Mouse (Mus musculus): ENCODE data around the gene Cyfip2. TPM values are rescaled to one million over a fixed set of nuclear protein-coding genes. Genes with fewer than 3 reads are reported as not detected.

The Cyfip2 gene
- polyA plus RNA-seq, 1 experiment from 2014 or later, result 6.1 TPM

- Histone ChIP-seq H3K4me2 (ENCODE audit: low read depth, low read length) (peak overlapping the region; percentile 78), H3K9ac (replicated peaks) (0 out of 2 replicates have a peak overlapping the region, but pooled peaks have one; percentile 11), H3K27ac (ENCODE audit: low read depth) (peak overlapping the region; percentile 66; the same call in 1 of the 2 replicates), H3K4me1 (ENCODE audit: insufficient read depth) (peaks cover 30% of the 10 kb centered on the region), H3K9me3 (ENCODE audit: low read length) (no peaks in the 10 kb centered on the region), H3K36me3 (replicated peaks; ENCODE audit: insufficient read depth, low read length) (no peaks in the 10 kb centered on the region; the same call in 1 of the 2 replicates), H3K27me3 (ENCODE audit: insufficient read depth, low read length) (0 out of 2 replicates have a peak, but pooled peaks cover 5% of the 10 kb centered on the region), H3K4me3 (ENCODE audit: low read depth, low read length) (peak overlapping the region; percentile 69)
- WGBS (ENCODE audit: insufficient replicate concordance), result 48% methylated on average over 10 of the region's 10 CpGs
- no peak for DNase-seq
- TF ChIP-seq CTCF (IDR thresholded peaks at IDR 0.05; ENCODE audit: low read depth) (no peak), EP300 (IDR thresholded peaks at IDR 0.05; ENCODE audit: low read depth) (no peak)
- ATAC-seq, result no peak
These were observed 2.7 kb downstream of the Cyfip2 start for GRCm38 (mm10) chr11:46309808-46310555.

GRCm38 (mm10) chr11:46309111-46309741, 3.4 kb downstream of the Cyfip2 start:
- Histone ChIP-seq H3K4me2 (ENCODE audit: low read depth, low read length) (peak overlapping the region; percentile 78), H3K27ac (ENCODE audit: low read depth) (no peak overlapping the region; the same call in 1 of the 2 replicates), H3K9ac (replicated peaks) (0 out of 2 replicates have a peak overlapping the region, but pooled peaks have one; percentile 7), H3K4me3 (ENCODE audit: low read depth, low read length) (0 out of 2 replicates have a peak overlapping the region, but pooled peaks have one; percentile 69), H3K9me3 (ENCODE audit: low read length) (no peaks in the 10 kb centered on the region), H3K27me3 (ENCODE audit: insufficient read depth, low read length) (0 out of 2 replicates have a peak, but pooled peaks cover 5% of the 10 kb centered on the region), H3K4me1 (ENCODE audit: insufficient read depth) (peaks cover 30% of the 10 kb centered on the region), H3K36me3 (replicated peaks; ENCODE audit: insufficient read depth, low read length) (no peaks in the 10 kb centered on the region; the same call in 1 of the 2 replicates)
- TF ChIP-seq CTCF (IDR thresholded peaks at IDR 0.05; ENCODE audit: low read depth), result no peak
- TF ChIP-seq EP300 (IDR thresholded peaks at IDR 0.05; ENCODE audit: low read depth), result no peak
- DNase-seq (no peak), ATAC-seq (no peak)
- 76% methylated on average over 20 of the region's 20 CpGs for WGBS (ENCODE audit: insufficient replicate concordance)

DNA sequence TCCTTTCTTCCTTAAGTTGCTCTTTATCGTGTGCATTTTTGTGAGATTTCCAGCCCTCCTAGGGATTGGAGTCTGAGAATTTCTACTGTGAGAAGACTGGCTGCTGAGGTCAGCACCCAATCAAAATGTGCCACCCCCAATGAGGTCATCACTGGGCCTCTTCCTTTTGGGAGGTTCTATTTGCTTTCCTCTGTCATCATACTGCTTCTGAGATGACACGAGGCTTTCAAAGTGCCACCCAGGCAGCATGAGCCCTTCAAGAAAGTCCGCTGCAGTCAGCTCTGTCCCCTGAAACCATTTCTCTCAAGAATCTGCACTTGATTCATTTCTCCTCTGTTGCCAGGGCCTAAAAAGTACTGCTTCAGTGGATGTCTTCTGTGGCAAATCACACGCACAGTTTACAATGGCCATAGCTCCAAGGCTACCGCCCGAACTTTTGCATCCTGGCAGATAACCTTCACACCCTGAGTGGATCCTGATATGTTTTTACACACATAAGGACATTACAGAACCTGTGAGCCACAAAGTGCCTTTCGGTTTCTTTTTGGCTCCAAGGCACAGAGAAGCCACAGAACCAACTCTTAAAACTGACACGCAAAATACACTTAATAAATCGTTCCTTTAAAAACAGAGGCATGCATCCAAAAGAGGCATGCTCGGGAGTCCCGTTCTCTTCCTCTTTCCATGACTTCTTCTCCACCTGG, 4.2 kb downstream of the Cyfip2 start:
- H3K4me3 ChIP-seq (ENCODE audit: low read depth, low read length), result no peak overlapping the region
- WGBS (ENCODE audit: insufficient replicate concordance), result 71% methylated on average over 11 of the region's 11 CpGs
- no peak for DNase-seq
- H3K27ac ChIP-seq (ENCODE audit: low read depth), result no peak overlapping the region; the same call in 1 of the 2 replicates
- ATAC-seq, result no peak
- H3K9ac ChIP-seq (replicated peaks), result no peak overlapping the region
- no peak for TF ChIP-seq CTCF (IDR thresholded peaks at IDR 0.05; ENCODE audit: low read depth)
- TF ChIP-seq EP300 (IDR thresholded peaks at IDR 0.05; ENCODE audit: low read depth), result no peak
- peak overlapping the region; percentile 78 for H3K4me2 ChIP-seq (ENCODE audit: low read depth, low read length)
- 0 out of 2 replicates have a peak, but pooled peaks cover 5% of the 10 kb centered on the region for H3K27me3 ChIP-seq (ENCODE audit: insufficient read depth, low read length)
- peaks cover 27% of the 10 kb centered on the region for H3K4me1 ChIP-seq (ENCODE audit: insufficient read depth)
- H3K36me3 ChIP-seq (replicated peaks; ENCODE audit: insufficient read depth, low read length), result no peaks in the 10 kb centered on the region; the same call in 1 of the 2 replicates
- H3K9me3 ChIP-seq (ENCODE audit: low read length), result no peaks in the 10 kb centered on the region

- H3K36me3 ChIP-seq (replicated peaks; ENCODE audit: insufficient read depth, low read length), result no peaks in the 10 kb centered on the region; the same call in 1 of the 2 replicates
- H3K27ac ChIP-seq (ENCODE audit: low read depth), result no peak overlapping the region
- no peak for TF ChIP-seq EP300 (IDR thresholded peaks at IDR 0.05; ENCODE audit: low read depth)
- no peak for TF ChIP-seq CTCF (IDR thresholded peaks at IDR 0.05; ENCODE audit: low read depth)
- no peak overlapping the region for H3K9ac ChIP-seq (replicated peaks)
- 0 out of 2 replicates have a peak, but pooled peaks cover 5% of the 10 kb centered on the region for H3K27me3 ChIP-seq (ENCODE audit: insufficient read depth, low read length)
- DNase-seq (no peak), ATAC-seq (no peak)
- peaks cover 24% of the 10 kb centered on the region for H3K4me1 ChIP-seq (ENCODE audit: insufficient read depth)
- H3K9me3 ChIP-seq (ENCODE audit: low read length), result no peaks in the 10 kb centered on the region
- H3K4me2 ChIP-seq (ENCODE audit: low read depth, low read length), result no peak overlapping the region
- 81% methylated on average over 7 of the region's 7 CpGs for whole genome bisulfite sequencing (ENCODE audit: insufficient replicate concordance)
- no peak overlapping the region for H3K4me3 ChIP-seq (ENCODE audit: low read depth, low read length)
These were observed 4.9 kb downstream of the Cyfip2 start for GRCm38 (mm10) chr11:46307768-46308167.

- WGBS (ENCODE audit: insufficient replicate concordance), result 73% methylated on average over 7 of the region's 7 CpGs
- DNase-seq, result no peak
These were observed 5.9 kb downstream of the Cyfip2 start for GRCm38 (mm10) chr11:46306776-46307175.

More at GRCm38 (mm10) chr11:46306776-46307175, 5.9 kb downstream of the Cyfip2 start:
- no peak for ATAC-seq
- H3K4me2 ChIP-seq (ENCODE audit: low read depth, low read length), result no peak overlapping the region
- 0 out of 2 replicates have a peak, but pooled peaks cover 3% of the 10 kb centered on the region for H3K27me3 ChIP-seq (ENCODE audit: insufficient read depth, low read length)
- TF ChIP-seq EP300 (IDR thresholded peaks at IDR 0.05; ENCODE audit: low read depth), result no peak
- TF ChIP-seq CTCF (IDR thresholded peaks at IDR 0.05; ENCODE audit: low read depth), result no peak
- H3K36me3 ChIP-seq (replicated peaks; ENCODE audit: insufficient read depth, low read length), result no peaks in the 10 kb centered on the region; the same call in 1 of the 2 replicates
- H3K27ac ChIP-seq (ENCODE audit: low read depth), result 0 out of 2 replicates have a peak overlapping the region, but pooled peaks have one; percentile 50
- H3K4me1 ChIP-seq (ENCODE audit: insufficient read depth), result peaks cover 19% of the 10 kb centered on the region
- H3K9me3 ChIP-seq (ENCODE audit: low read length), result no peaks in the 10 kb centered on the region
- no peak overlapping the region for H3K9ac ChIP-seq (replicated peaks)
- no peak overlapping the region for H3K4me3 ChIP-seq (ENCODE audit: low read depth, low read length)

All from liver, postnatal 0 days (tissue).